Comparison of ENCODE assay signal across 8 mouse cellular contexts in the genomic region with DNA sequence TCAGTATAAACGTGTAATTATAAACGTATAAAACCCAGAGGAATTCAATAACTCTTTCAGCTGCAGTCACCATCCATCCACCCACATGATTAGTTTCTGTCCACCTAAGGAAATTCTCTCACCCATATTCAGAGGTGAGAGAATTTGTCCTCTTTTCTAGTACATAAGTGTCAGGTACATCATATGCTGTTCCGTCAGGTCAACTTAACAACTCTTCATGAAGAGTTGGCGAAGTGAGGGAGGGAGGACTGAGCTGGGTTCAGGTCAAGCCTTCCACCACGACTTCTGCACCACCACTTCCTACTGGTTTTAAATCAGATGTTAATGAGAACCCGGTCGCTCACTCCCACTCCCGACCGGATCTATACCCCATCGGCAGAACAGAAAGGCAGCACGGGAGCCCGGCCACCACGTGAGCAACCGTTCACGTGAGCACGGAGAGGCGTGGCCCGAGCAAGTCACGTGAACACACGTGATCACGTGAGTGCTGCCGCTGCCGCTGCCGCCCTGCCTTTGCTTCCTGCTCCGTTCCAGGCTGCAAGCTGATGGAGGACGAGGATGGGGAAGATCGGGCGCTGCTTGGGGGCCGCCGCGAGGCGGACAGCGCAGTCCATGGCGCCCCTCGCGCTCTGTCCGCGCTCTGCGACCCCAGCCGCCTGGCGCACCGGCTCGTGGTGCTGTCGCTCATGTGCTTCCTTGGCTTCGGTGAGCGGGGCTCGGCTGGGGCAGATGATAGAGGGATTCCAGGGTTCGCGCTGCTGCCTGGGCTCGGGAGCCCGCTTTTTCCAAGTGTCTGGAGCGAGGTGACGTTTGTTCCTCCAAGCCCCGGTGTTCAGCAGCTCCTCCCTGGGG. TPM values are rescaled to one million over a fixed set of nuclear protein-coding genes. Genes with fewer than 3 reads are reported as not detected.
DNase-seq lines count a peak whose midpoint lies in the region; ATAC-seq and TF ChIP-seq lines count a peak whose summit lies in the region.

Gene Mfsd1, plus strand, starts transcription at position 469 of the 852 bp plus-strand sequence.

- peak; percentile 96 for DNase-seq in 416B (ENCODE audit: low read depth)
- DNase-seq in heart, adult 8-10 months (ENCODE audit: low spot score), result peak; percentile 70
- DNase-seq in kidney, adult 9 months, result peak; percentile 52
- DNase-seq in monocyte, adult 2 months (ENCODE audit: low read depth in 1 of 2, low spot score in 2 of 2), result peak; percentile 64 to 75
- DNase-seq in spleen, postnatal 36 days (ENCODE audit: low spot score in 2 of 2), result peak; percentile 84 to 86

- H3K36me3 ChIP-seq in embryonic facial prominence, embryonic 15.5 days, result peaks cover 12% of the 10 kb centered on the region; the same call in 1 of the 2 replicates
- peaks cover 15% of the 10 kb centered on the region for H3K36me3 ChIP-seq in limb, embryonic 15.5 days

- H3K9me3 ChIP-seq in embryonic facial prominence, embryonic 15.5 days (replicated peaks), result no peaks in the 10 kb centered on the region
- H3K9me3 ChIP-seq in limb, embryonic 15.5 days, result no peaks in the 10 kb centered on the region

- peak within 1 kb of the TSS; percentile 88 for H3K4me2 ChIP-seq in embryonic facial prominence, embryonic 15.5 days (replicated peaks)
- H3K4me2 ChIP-seq in limb, embryonic 15.5 days, result peak within 1 kb of the TSS; percentile 81

- peak; percentile 79 for TF ChIP-seq POLR2A in bone marrow, adult 2 months (IDR thresholded peaks at IDR 0.05; ENCODE audit: borderline replicate concordance, control insufficient read depth, low read depth, low read length)

- WGBS in bone marrow, adult 2 months, result 4% methylated on average over 54 of the region's 54 CpGs
- WGBS in embryonic facial prominence, embryonic 15.5 days, result 4% methylated on average over 54 of the region's 54 CpGs
- WGBS in limb, embryonic 15.5 days, result 4% methylated on average over 54 of the region's 54 CpGs

- TF ChIP-seq CTCF in bone marrow, adult 2 months (IDR thresholded peaks at IDR 0.05; ENCODE audit: control insufficient read depth, insufficient read depth, low read length), result no peak

- H3K27ac ChIP-seq in bone marrow, adult 2 months (ENCODE audit: control insufficient read depth, insufficient read depth, low read depth, low read length, poor library complexity), result peak within 1 kb of the TSS; percentile 40; the same call in 1 of the 2 replicates
- H3K27ac ChIP-seq in embryonic facial prominence, embryonic 15.5 days (replicated peaks), result peak within 1 kb of the TSS; percentile 80
- H3K27ac ChIP-seq in limb, embryonic 15.5 days, result peak within 1 kb of the TSS; percentile 47

- peak; percentile 87 for ATAC-seq in embryonic facial prominence, embryonic 15.5 days (ENCODE audit: insufficient number of reproducible peaks, low FRiP score, low TSS enrichment, low read depth)
- ATAC-seq in limb, embryonic 15.5 days (ENCODE audit: insufficient number of reproducible peaks, low FRiP score, low TSS enrichment, low read depth), result peak; percentile 78

- H3K4me1 ChIP-seq in bone marrow, adult 2 months (ENCODE audit: control insufficient read depth, insufficient read depth, low read length), result no peaks in the 10 kb centered on the region; the same call in 1 of the 2 replicates
- 0 out of 2 replicates have a peak, but pooled peaks cover 6% of the 10 kb centered on the region for H3K4me1 ChIP-seq in embryonic facial prominence, embryonic 15.5 days
- H3K4me1 ChIP-seq in limb, embryonic 15.5 days, result peaks cover 12% of the 10 kb centered on the region

- peak within 1 kb of the TSS; percentile 73 for H3K9ac ChIP-seq in embryonic facial prominence, embryonic 15.5 days
- peak within 1 kb of the TSS; percentile 70 for H3K9ac ChIP-seq in limb, embryonic 15.5 days

- peaks cover 5% of the 10 kb centered on the region; the same call in 1 of the 2 replicates for H3K27me3 ChIP-seq in embryonic facial prominence, embryonic 15.5 days
- H3K27me3 ChIP-seq in limb, embryonic 15.5 days, result peaks cover 6% of the 10 kb centered on the region; the same call in 1 of the 2 replicates

- peak within 1 kb of the TSS; percentile 80 for H3K4me3 ChIP-seq in bone marrow, adult 2 months (replicated peaks; ENCODE audit: control insufficient read depth, low read depth, low read length)
- peak within 1 kb of the TSS; percentile 96 for H3K4me3 ChIP-seq in embryonic facial prominence, embryonic 15.5 days (replicated peaks)
- peak within 1 kb of the TSS; percentile 90 for H3K4me3 ChIP-seq in limb, embryonic 15.5 days

RNA-seq across cellular contexts. Expression of gene Mfsd1, which starts in this region (rescaled TPM):
- polyA plus RNA-seq in bone marrow, adult 2 months (2011; ENCODE audit: insufficient read depth, insufficient read length, low replicate concordance, missing spikeins), result 12.7 and 20.2 TPM in 2 replicates
- polyA plus RNA-seq in embryonic facial prominence, embryonic 15.5 days (2015; fragmentation: Nextera tagmentation; extraction: Ambion mirVana), result 57.5 and 59.6 TPM in 2 replicates
- 10 to 100 TPM; 21.8 to 30.5 (median 26.6) TPM for total RNA-seq in heart, adult 8-10 months (2022)
- polyA plus RNA-seq in limb, embryonic 15.5 days (2015; fragmentation: Nextera tagmentation; extraction: Ambion mirVana), result 57.4 and 58.5 TPM in 2 replicates

Comparison
In these comparisons a context has a peak if more than half of its experiments do, and no peak if none do; other contexts are left out.
1. Peak in every context shown above with its lines: DNase-seq, ATAC-seq, H3K4me3 ChIP-seq and H3K27ac ChIP-seq.